In genomic region chr5:33274085-33274952, GRCm38 (mm10) we compare ENCODE assay signal across 8 mouse cellular contexts. TPM values are rescaled to one million over a fixed set of nuclear protein-coding genes. Genes with fewer than 3 reads are reported as not detected.
DNase-seq lines count a peak whose midpoint lies in the region; ATAC-seq lines count a peak whose summit lies in the region.

No protein-coding gene starts in this region.

- peak overlapping the region; percentile 99 for H3K27ac ChIP-seq in hindbrain, embryonic 15.5 days (replicated peaks)

- peak overlapping the region; percentile 77 for H3K4me3 ChIP-seq in hindbrain, embryonic 15.5 days

- no peaks in the 10 kb centered on the region for H3K9me3 ChIP-seq in hindbrain, embryonic 15.5 days

- H3K4me2 ChIP-seq in hindbrain, embryonic 15.5 days: peak overlapping the region; percentile 79

- under 1% methylated on average over 74 of the region's 97 CpGs for WGBS in hindbrain, embryonic 15.5 days

- peak overlapping the region; percentile 94 for H3K9ac ChIP-seq in hindbrain, embryonic 15.5 days

- DNase-seq in R1 (ENCODE audit: low read depth, low spot score): peak; percentile 89
- peak; percentile 95 to 97 for DNase-seq in cerebellum, postnatal 25 days
- DNase-seq in frontal cortex, postnatal 36 days (ENCODE audit: low spot score in 2 of 2): peak; percentile 91 to 92
- peak; percentile 86 for DNase-seq in left cerebral cortex, adult 11 months (ENCODE audit: low spot score)
- peak; percentile 92 to 95 for DNase-seq in lung, postnatal 4 days
- DNase-seq in retina, postnatal 7 days (ENCODE audit: low read depth, low spot score): peak; percentile 87
- peak; percentile 96 for DNase-seq in urinary bladder, adult 2 months (ENCODE audit: low spot score)

- H3K36me3 ChIP-seq in hindbrain, embryonic 15.5 days: peaks cover 1% of the 10 kb centered on the region; the same call in 1 of the 2 replicates

- peaks cover 42% of the 10 kb centered on the region for H3K4me1 ChIP-seq in hindbrain, embryonic 15.5 days (replicated peaks)

- H3K27me3 ChIP-seq in hindbrain, embryonic 15.5 days: no peaks in the 10 kb centered on the region

- peak; percentile 49 for ATAC-seq in hindbrain, embryonic 15.5 days (ENCODE audit: low FRiP score, low read depth)

RNA-seq across cellular contexts. Expression of gene Ctbp1, which starts 0.5 kb away (rescaled TPM):
- 484 and 489 TPM in 2 replicates for polyA plus RNA-seq in hindbrain, embryonic 15.5 days (2015; fragmentation: Nextera tagmentation; extraction: Ambion mirVana)
- 148 and 156 TPM in 2 replicates for polyA plus RNA-seq in urinary bladder, adult 2 months (2012; rRNA removed)

RNA-seq across cellular contexts. Expression of gene Spon2, which starts 56.1 kb away (rescaled TPM):
- polyA plus RNA-seq in hindbrain, embryonic 15.5 days (2015; fragmentation: Nextera tagmentation; extraction: Ambion mirVana): 4.0 and 5.2 TPM in 2 replicates
- 61.5 and 102 TPM in 2 replicates for polyA plus RNA-seq in urinary bladder, adult 2 months (2012; rRNA removed)

Comparison
In these comparisons a context has a peak if more than half of its experiments do, and no peak if none do; other contexts are left out.
1. Peak in every context shown above with its lines: DNase-seq, ATAC-seq, H3K4me3 ChIP-seq and H3K27ac ChIP-seq.
2. RNA of gene Spon2, which starts 56.1 kb away (polyA plus RNA-seq): 61.5 to 102 TPM in urinary bladder, adult 2 months; 4.0 to 5.2 TPM in hindbrain, embryonic 15.5 days; every median in the first group is over 10 times any median in the second.